Mouse (Mus musculus) telencephalon, adult 2 months (tissue): ENCODE data around the gene Tshb.

Experiments
- DNase-seq: peaks from one replicate; pipeline ENCODE4 v3.0.0-alpha.2; 2011; ENCODE audit warnings: low read depth, low spot score

The Tshb gene

GRCm38 (mm10) chr3:102737106-102737505 is 45.4 kb downstream of the Tshb start:
- DNase-seq = no peak

- DNase-seq = no peak
Measured at GRCm38 (mm10) chr3:102736436-102736835, 46.1 kb downstream of the Tshb start.

- no peak for DNase-seq
Measured at GRCm38 (mm10) chr3:102735638-102736037, 46.9 kb downstream of the Tshb start.

GRCm38 (mm10) chr3:102735031-102735558 is 47.4 kb downstream of the Tshb start:
- no peak for DNase-seq

- DNase-seq = no peak
Measured at GRCm38 (mm10) chr3:102734313-102735030, 48.0 kb downstream of the Tshb start, which contains the start of gene Tspan2. Tspan2 (plus strand) TSS chr3:102734529.

GRCm38 (mm10) chr3:102733936-102734312 is 48.6 kb downstream of the Tshb start:
- no peak for DNase-seq

- no peak for DNase-seq
Measured at GRCm38 (mm10) chr3:102733050-102733449, 49.5 kb downstream of the Tshb start.

GRCm38 (mm10) chr3:102732619-102733018 is 49.9 kb downstream of the Tshb start:
- no peak for DNase-seq

GRCm38 (mm10) chr3:102731112-102731511 is 51.4 kb downstream of the Tshb start:
- DNase-seq = no peak

GRCm38 (mm10) chr3:102729416-102729815 is 53.1 kb downstream of the Tshb start:
- DNase-seq = no peak
